Mouse (Mus musculus): ENCODE results near the gene Oser1.

- TF ChIP-seq CTCF (IDR thresholded peaks at IDR 0.05; ENCODE audit: low read depth) (no peak), EP300 (IDR thresholded peaks at IDR 0.05; ENCODE audit: low read depth) (no peak)
These were observed 30.5 kb downstream of the Oser1 start for GRCm38 (mm10) chr2:163393976-163394375.

Data from liver, embryonic 14.5 days (tissue).